ENCODE assay signal across 8 mouse cellular contexts in the genomic region with DNA sequence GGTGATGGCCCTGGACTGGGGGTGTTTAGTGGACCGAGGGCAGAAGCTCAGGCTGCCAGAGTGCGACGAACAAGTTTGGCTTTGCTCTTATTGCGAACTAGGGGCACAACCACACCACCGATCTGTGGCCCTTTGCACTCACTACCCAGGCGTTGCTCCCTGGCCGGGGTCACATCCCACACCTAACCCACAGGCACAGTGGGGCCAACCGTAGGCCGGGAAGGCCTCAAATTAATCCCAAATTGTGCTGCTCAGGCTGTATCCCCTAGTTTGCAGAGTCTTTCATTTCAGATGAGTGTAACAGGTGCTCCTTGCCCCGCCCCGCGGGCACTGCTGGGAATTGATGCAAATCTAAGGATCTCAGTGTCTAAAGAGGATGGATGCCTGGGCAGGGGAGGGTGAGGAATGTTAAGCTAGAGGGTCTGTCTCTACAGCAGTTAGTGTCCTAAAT. TPM values are rescaled to one million over a fixed set of nuclear protein-coding genes. Genes with fewer than 3 reads are reported as not detected.
DNase-seq lines count a peak whose midpoint lies in the region; ATAC-seq and TF ChIP-seq lines count a peak whose summit lies in the region.

No protein-coding gene starts in this region.

- peak overlapping the region; percentile 77 for H3K4me2 ChIP-seq in heart, embryonic 14.5 days (ENCODE audit: low read length)
- H3K4me2 ChIP-seq in neural tube, embryonic 14.5 days (ENCODE audit: low read depth, low read length): peak overlapping the region; percentile 77

- H3K9ac ChIP-seq in heart, embryonic 14.5 days (ENCODE audit: low read length): peak overlapping the region; percentile 78
- peak overlapping the region; percentile 92; the same call in 1 of the 2 replicates for H3K9ac ChIP-seq in liver, adult 2 months (ENCODE audit: low read depth, low read length)
- no peak overlapping the region for H3K9ac ChIP-seq in neural tube, embryonic 14.5 days (replicated peaks; ENCODE audit: low read depth, low read length)

- 0 out of 2 replicates have a peak, but pooled peaks cover 2% of the 10 kb centered on the region for H3K36me3 ChIP-seq in heart, embryonic 14.5 days (ENCODE audit: control insufficient read depth, insufficient read depth, low read length)
- no peaks in the 10 kb centered on the region for H3K36me3 ChIP-seq in liver, adult 2 months (ENCODE audit: control insufficient read depth, insufficient read depth, low read length)
- H3K36me3 ChIP-seq in neural tube, embryonic 14.5 days (ENCODE audit: control insufficient read depth, insufficient read depth, low read length): no peaks in the 10 kb centered on the region

- DNase-seq in heart, adult 9 months (ENCODE audit: low spot score in 2 of 2): peak; percentile 23 to 39
- DNase-seq in heart, postnatal 36 days: no peak
- peak; percentile 38 for DNase-seq in liver, adult 2 months (ENCODE audit: extremely low read depth, low read depth, low spot score)
- no peak for DNase-seq in left cerebral cortex, postnatal 14 days (ENCODE audit: low spot score in 2 of 2)
- DNase-seq in ovary, adult 18-20 months (ENCODE audit: low spot score): no peak

- H3K79me2 ChIP-seq in liver, adult 2 months (ENCODE audit: control insufficient read depth, insufficient read depth, low read length): no peaks in the 10 kb centered on the region; the same call in 1 of the 2 replicates

- peaks cover 23% of the 10 kb centered on the region for H3K4me1 ChIP-seq in bone marrow macrophage, adult 2 months (ENCODE audit: control insufficient read depth, insufficient read depth, low read length)
- H3K4me1 ChIP-seq in heart, embryonic 14.5 days (ENCODE audit: control insufficient read depth in 2 of 2, insufficient read depth in 2 of 2, low read length in 2 of 2): peaks cover 27 to 36% of the 10 kb centered on the region in 2 experiments
- H3K4me1 ChIP-seq in liver, adult 2 months (ENCODE audit: control insufficient read depth, insufficient read depth, low read length): peaks cover 4% of the 10 kb centered on the region; the same call in 1 of the 2 replicates
- 0 out of 2 replicates have a peak, but pooled peaks cover 7% of the 10 kb centered on the region for H3K4me1 ChIP-seq in neural tube, embryonic 14.5 days (ENCODE audit: control insufficient read depth, insufficient read depth, low read length)

- H3K4me3 ChIP-seq in bone marrow macrophage, adult 2 months (ENCODE audit: insufficient read depth, low read length): peak overlapping the region; percentile 82
- H3K4me3 ChIP-seq in heart, embryonic 14.5 days (ENCODE audit: control insufficient read depth in 1 of 2, insufficient read depth in 1 of 2, low read depth in 1 of 2, low read length in 2 of 2): peak overlapping the region; percentile 59 to 77
- H3K4me3 ChIP-seq in liver, adult 2 months (ENCODE audit: insufficient read depth, low read depth, low read length): peak overlapping the region; percentile 90
- H3K4me3 ChIP-seq in neural tube, embryonic 14.5 days (ENCODE audit: low read depth, low read length): peak overlapping the region; percentile 54

- peak overlapping the region; percentile 73 for H3K27ac ChIP-seq in bone marrow macrophage, adult 2 months (ENCODE audit: insufficient read depth, low read depth, low read length)
- H3K27ac ChIP-seq in heart, embryonic 14.5 days (replicated peaks in 1 of 2; ENCODE audit: control insufficient read depth in 1 of 2, insufficient read depth in 1 of 2, low read depth in 2 of 2, low read length in 2 of 2): peak overlapping the region in 1 of 2 experiments; percentile 76; a peak in 1 of 4 replicates
- no peak overlapping the region for H3K27ac ChIP-seq in liver, adult 2 months (replicated peaks; ENCODE audit: insufficient read depth, low read depth, low read length)
- no peak overlapping the region for H3K27ac ChIP-seq in neural tube, embryonic 14.5 days (ENCODE audit: low read depth, low read length)

- no peak for TF ChIP-seq POLR2A in bone marrow macrophage, adult 2 months (IDR thresholded peaks at IDR 0.05; ENCODE audit: borderline replicate concordance, low read depth, low read length)
- TF ChIP-seq POLR2A in liver, adult 2 months (IDR thresholded peaks at IDR 0.05; ENCODE audit: extremely low read depth, insufficient read depth, low read length): no peak

- WGBS in heart, embryonic 14.5 days: 10% methylated on average over 12 of the region's 12 CpGs
- 20% methylated on average over 12 of the region's 12 CpGs for WGBS in liver, adult 2 months
- 6% methylated on average over 12 of the region's 12 CpGs for WGBS in neural tube, embryonic 14.5 days

- H3K9me3 ChIP-seq in heart, embryonic 14.5 days (ENCODE audit: control insufficient read depth, low read length): no peaks in the 10 kb centered on the region
- no peaks in the 10 kb centered on the region for H3K9me3 ChIP-seq in neural tube, embryonic 14.5 days (ENCODE audit: control insufficient read depth, low read length)

- TF ChIP-seq CTCF in bone marrow macrophage, adult 2 months (IDR thresholded peaks at IDR 0.05; ENCODE audit: low read depth, low read length): no peak
- no peak for TF ChIP-seq CTCF in liver, adult 2 months (IDR thresholded peaks at IDR 0.05; ENCODE audit: low read depth, low read length)

- intact Hi-C loops in heart, postnatal 36 days (cut with DNase I): loop anchor here (2.0 to 5.0 kb wide), 2 partner anchors 58 to 164 kb away; a partner anchor contains a TSS
- intact Hi-C loops in left cerebral cortex, postnatal 14 days (cut with DNase I): no loop called here

- H3K27me3 ChIP-seq in heart, embryonic 14.5 days (ENCODE audit: control insufficient read depth, insufficient read depth, low read length): no peaks in the 10 kb centered on the region
- no peaks in the 10 kb centered on the region for H3K27me3 ChIP-seq in liver, adult 2 months (ENCODE audit: control insufficient read depth, insufficient read depth, low read length)
- no peaks in the 10 kb centered on the region for H3K27me3 ChIP-seq in neural tube, embryonic 14.5 days (ENCODE audit: control insufficient read depth, insufficient read depth, low read length)

- ATAC-seq in heart, embryonic 14.5 days (ENCODE audit: insufficient number of reproducible peaks, insufficient read depth, low FRiP score, low read depth): no peak
- no peak for ATAC-seq in neural tube, embryonic 14.5 days (ENCODE audit: low read depth)

RNA-seq across cellular contexts. Expression of a gene that starts 0.9 kb away (rescaled TPM):
- total RNA-seq in heart, postnatal 36 days (2021): 10 to 100 TPM; 10.4 to 15.1 TPM
- polyA plus RNA-seq in bone marrow macrophage, adult 2 months (2012; ENCODE audit: insufficient read depth, insufficient read length, missing spikeins): 9.4 and 12.7 TPM in 2 replicates
- polyA plus RNA-seq in heart, embryonic 14.5 days (2014; fragmentation: Nextera tagmentation; extraction: Ambion mirVana): 10.3 and 12.5 TPM in 2 replicates
- total RNA-seq in liver, adult 2 months (2014; rRNA removed): 0.67 and 1.7 TPM in 2 replicates
- polyA plus RNA-seq in liver, adult 2 months (2012; rRNA removed): 1.7 and 3.8 TPM in 2 replicates
- 2.5 and 4.3 TPM in 2 replicates for polyA plus RNA-seq in neural tube, embryonic 14.5 days (2014; fragmentation: Nextera tagmentation; extraction: Ambion mirVana)
- 10 to 100 TPM; 14.7 to 16.9 TPM for total RNA-seq in left cerebral cortex, postnatal 14 days (2021)

RNA-seq across cellular contexts. Expression of a gene that starts 34.0 kb away (rescaled TPM):
- 1 to 10 TPM; 3.6 to 3.9 TPM for total RNA-seq in heart, postnatal 36 days (2021)
- 168 and 181 TPM in 2 replicates for polyA plus RNA-seq in bone marrow macrophage, adult 2 months (2012; ENCODE audit: insufficient read depth, insufficient read length, missing spikeins)
- polyA plus RNA-seq in heart, embryonic 14.5 days (2014; fragmentation: Nextera tagmentation; extraction: Ambion mirVana): 4.6 and 5.2 TPM in 2 replicates
- 3.3 and 4.0 TPM in 2 replicates for total RNA-seq in liver, adult 2 months (2014; rRNA removed)
- polyA plus RNA-seq in liver, adult 2 months (2012; rRNA removed): 3.6 and 5.3 TPM in 2 replicates
- polyA plus RNA-seq in neural tube, embryonic 14.5 days (2014; fragmentation: Nextera tagmentation; extraction: Ambion mirVana): 1.1 and 2.1 TPM in 2 replicates
- total RNA-seq in left cerebral cortex, postnatal 14 days (2021): under 1 TPM; 0.26 to 0.61 TPM

Comparison
In these comparisons a context has a peak if more than half of its experiments do, and no peak if none do; other contexts are left out.
1. DNase-seq: peak in heart, adult 9 months (2 of 2) and liver, adult 2 months (single experiment); none in heart, postnatal 36 days (0 of 2), left cerebral cortex, postnatal 14 days (0 of 2) and ovary, adult 18-20 months (single experiment).
2. RNA of a gene that starts 34.0 kb away (polyA plus RNA-seq): 168 to 181 TPM in bone marrow macrophage, adult 2 months; 3.6 to 5.3 TPM in liver, adult 2 months, 4.6 to 5.2 TPM in heart, embryonic 14.5 days and 1.1 to 2.1 TPM in neural tube, embryonic 14.5 days; every median in the first group is over 10 times any median in the second.
3. Peak in every context shown above with its lines, with median percentiles within 50 percentile points of each other: H3K4me3 ChIP-seq.